Mouse (Mus musculus): ENCODE data around the gene Stbd1. TPM values are rescaled to one million over a fixed set of nuclear protein-coding genes. Genes with fewer than 3 reads are reported as not detected.
A peak's percentile ranks its signal among the peaks of the same experiment; 100 is the strongest.

Stbd1 gene
- total RNA-seq (2021): 1 to 10 TPM in 1 of 2 experiments, under 1 TPM in 1; 0.88 to 1.4 TPM
- long read RNA-seq, experiment 1, partial matches to known transcripts: 0 of 2 reads
- long read RNA-seq, experiment 1, other reads (novel, unspliced or antisense): 1 of 2 reads
- long read RNA-seq, experiment 2, partial matches to known transcripts: 0 of 3 reads
- long read RNA-seq, experiment 2, other reads (novel, unspliced or antisense): 1 of 3 reads

- DNase-seq (ENCODE audit: low spot score in 2 of 2): peak; percentile 13
Observed at GRCm38 (mm10) chr5:92602691-92603690, at the start of gene Stbd1. Stbd1 (plus strand) TSS chr5:92603041.

- DNase-seq (ENCODE audit: low spot score in 2 of 2): no peak
Observed at GRCm38 (mm10) chr5:92553939-92554338, 48.9 kb upstream of the Stbd1 start.

DNA sequence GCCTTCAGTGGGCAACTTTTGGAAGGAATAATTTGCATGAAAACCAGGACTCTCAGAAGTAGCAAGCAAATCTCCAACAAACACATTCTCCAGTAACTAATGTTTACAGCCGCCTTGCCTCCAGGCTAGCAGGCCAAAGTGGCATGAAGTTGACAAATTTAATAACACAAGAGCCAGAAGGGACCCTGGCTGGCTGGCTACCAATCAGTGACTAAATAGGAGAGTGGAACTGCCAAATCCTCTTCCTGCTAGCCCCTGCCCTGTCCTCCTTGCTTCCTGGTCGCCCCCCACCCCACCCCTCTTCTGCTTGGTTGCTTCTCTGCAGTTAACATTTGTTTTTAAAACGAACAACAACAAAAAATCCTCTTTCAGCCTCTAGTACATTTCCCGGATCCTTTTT is 48.4 kb upstream of the Stbd1 start:
- DNase-seq (ENCODE audit: low spot score in 2 of 2): peak in 1 of 2 experiments; percentile 13

DNA sequence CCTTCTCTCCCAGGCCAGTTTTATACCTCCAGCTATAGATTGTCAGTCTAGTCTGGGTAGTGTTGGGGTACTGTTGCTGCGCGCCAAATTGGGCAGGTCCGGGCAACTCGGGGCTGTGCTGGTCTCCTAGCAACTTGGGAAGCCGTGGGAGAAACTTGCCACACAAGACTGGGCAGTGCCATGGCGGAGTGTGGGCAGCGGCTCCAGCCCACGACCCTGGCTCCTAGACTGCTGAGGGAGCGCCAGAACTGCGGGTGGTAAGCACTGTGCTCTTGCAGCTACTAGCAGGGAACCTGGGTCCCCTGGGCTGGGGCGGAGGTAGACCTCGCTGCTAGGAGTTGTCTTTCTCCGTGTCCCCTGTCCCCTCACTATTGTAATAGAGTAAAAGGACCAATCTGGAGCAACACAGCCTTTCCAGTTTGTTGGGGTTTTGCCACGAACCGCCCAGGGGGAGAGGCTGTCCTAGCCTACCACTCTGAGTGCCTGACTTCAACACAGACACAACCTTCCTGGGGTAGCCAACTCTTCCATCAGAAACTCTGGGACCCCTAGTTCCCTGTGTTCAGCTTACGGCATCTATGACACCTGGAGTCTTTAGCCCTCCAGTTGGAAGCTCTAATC is 47.8 kb upstream of the Stbd1 start, which contains the start of gene Fam47e:
Gene Fam47e (plus strand): TSS at position 179 of the 621 bp plus-strand sequence.
- peak; percentile 19 to 35 for DNase-seq (ENCODE audit: low spot score in 2 of 2)

DNA sequence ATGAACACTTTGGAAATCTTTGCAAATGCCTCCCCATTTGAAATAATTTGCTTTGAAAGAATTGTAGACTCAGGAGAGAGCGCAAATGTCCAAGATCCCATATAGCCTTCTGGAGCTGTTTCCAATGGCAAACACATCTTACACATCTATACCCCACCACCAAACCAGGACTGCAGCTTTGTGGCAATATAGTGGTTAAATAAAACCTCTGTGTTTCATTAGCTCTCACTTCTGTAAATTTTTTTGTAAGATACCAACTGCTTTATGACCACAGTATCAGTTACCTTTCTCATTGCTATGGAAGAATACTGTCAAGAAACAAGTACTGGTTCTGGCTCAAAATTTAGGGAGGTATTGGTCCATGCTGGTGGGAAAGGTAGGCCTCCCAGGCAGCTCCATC is 46.9 kb upstream of the Stbd1 start:
- no peak for DNase-seq (ENCODE audit: low spot score in 2 of 2)

GRCm38 (mm10) chr5:92557508-92557907 is 45.3 kb upstream of the Stbd1 start:
- no peak for DNase-seq (ENCODE audit: low spot score in 2 of 2)

GRCm38 (mm10) chr5:92560201-92560600 is 42.6 kb upstream of the Stbd1 start:
- DNase-seq (ENCODE audit: low spot score in 2 of 2): no peak

GRCm38 (mm10) chr5:92562002-92562401 is 40.8 kb upstream of the Stbd1 start:
- no peak for DNase-seq (ENCODE audit: low spot score in 2 of 2)

- DNase-seq (ENCODE audit: low spot score in 2 of 2): no peak
Observed at GRCm38 (mm10) chr5:92571232-92571631, 31.6 kb upstream of the Stbd1 start.

DNA sequence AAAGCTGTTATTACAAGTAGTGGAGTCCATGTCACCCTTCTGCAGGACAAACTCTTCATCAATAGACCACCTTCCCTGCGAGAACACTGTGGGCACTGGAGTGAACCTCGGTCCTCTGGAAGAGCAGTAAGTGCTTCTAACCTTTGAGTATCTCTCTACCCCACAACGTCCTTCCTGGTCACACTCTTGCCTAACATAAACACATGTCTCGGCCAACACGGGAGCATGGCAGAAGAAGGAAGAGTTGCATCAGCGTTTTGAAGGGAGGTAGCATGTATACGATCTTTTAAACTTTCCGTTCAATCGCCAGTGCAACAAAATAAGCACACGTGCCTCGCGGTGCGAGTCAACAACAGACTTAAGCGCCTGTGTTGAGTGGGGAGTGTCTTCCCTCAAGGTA is 23.3 kb upstream of the Stbd1 start:
- DNase-seq (ENCODE audit: low spot score in 2 of 2): no peak

DNA sequence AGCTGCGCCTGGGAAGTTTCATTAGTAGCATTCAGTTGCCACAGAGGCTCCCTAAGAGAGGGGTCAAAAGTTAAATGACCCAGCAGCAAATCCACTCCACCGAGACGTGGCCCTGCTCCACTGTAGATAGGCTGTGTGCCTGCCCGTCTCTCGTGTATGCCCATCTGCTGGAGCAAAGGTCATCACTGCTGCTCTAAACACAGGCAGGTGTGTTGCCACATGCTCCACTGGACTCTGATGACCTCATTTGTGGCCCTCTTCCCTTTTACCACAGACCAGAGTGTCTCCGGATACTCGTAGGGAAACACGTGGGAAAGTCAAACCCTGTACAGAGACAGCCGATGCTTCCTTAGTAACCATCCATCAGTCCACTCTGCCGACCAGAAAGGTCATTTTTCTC is 16.9 kb upstream of the Stbd1 start:
- DNase-seq (ENCODE audit: low spot score in 2 of 2): no peak

- no peak for DNase-seq (ENCODE audit: low spot score in 2 of 2)
Observed at GRCm38 (mm10) chr5:92595026-92595425, 7.8 kb upstream of the Stbd1 start.

GRCm38 (mm10) chr5:92596865-92597264 is 6.0 kb upstream of the Stbd1 start:
- DNase-seq (ENCODE audit: low spot score in 2 of 2): no peak

DNA sequence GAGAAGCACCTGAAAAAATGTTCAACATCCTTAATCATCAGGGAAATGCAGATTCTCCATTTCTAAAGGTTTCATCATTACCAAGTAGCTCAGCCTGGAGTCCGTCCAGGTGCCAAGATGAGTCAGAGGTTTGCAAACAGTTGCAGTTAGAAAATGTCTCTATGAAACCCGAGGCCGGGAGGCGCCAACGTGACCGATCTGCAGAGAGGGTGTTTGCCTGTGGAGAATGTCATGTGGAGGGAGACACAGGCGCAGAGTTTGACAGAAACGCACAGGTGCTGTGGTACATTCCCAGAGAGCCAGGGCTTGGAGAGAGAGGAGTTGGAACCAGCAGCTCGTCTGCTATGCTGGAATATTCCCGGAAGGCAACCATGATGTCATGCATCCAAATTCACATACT is 3.8 kb upstream of the Stbd1 start:
- no peak for DNase-seq (ENCODE audit: low spot score in 2 of 2)

GRCm38 (mm10) chr5:92604452-92605247 is 1.8 kb downstream of the Stbd1 start:
- DNase-seq (ENCODE audit: low spot score in 2 of 2): peak in 1 of 2 experiments; percentile 12

DNA sequence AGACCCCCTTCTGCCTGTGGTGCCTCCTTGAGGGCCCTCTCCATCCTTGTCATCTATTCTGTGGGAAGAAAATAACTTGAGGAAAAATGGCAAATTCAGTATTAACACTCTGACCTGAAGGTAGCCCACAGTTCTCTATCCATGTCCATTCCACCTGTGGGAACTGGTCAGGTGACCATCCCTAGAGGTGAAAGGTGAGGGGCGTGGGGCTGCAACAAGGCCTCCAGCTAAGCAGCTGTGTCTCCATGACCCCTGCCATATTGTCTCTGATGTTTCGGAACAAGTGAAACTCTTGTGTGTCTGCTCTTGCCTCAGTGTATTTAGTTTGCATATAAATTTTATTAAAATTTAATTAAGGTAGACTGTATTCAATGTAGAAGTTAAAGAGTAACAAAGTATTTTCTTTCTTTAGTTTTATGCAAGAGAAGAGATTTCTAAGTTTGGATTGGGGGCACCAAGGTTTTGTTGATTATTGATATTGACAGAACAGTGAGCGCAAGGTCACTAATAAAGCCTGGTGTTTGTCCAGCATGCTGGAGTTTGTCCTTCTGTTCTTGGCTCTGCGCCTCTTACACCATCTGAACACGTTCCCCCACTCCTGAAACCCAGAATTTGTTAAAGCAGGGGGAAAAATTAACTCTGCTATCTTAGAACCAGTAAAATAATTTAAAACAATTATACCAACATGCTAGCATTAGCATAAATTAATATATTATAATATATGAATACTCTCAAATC is 4.8 kb downstream of the Stbd1 start:
- no peak for DNase-seq (ENCODE audit: low spot score in 2 of 2)

DNA sequence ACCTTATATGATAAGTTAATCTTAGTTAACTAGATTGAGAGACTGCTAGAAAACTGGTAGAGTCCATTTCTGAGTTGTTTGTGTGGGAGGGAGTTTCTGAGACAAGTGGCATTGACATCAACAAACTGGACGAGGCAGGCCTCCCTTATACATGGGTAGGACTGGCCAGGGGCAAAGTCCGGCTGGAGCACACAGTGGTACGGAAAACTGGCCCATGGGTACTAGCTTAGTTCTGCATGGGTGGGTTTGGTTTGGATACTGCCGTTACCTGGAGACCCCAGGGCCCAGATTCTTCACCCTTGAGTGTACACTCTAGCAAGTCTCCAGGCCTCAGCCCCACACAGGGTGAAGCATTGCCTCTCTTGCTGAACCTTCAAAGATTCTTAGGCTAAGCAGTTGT is 9.9 kb downstream of the Stbd1 start:
- no peak for DNase-seq (ENCODE audit: low spot score in 2 of 2)

- no peak for DNase-seq (ENCODE audit: low spot score in 2 of 2)
Observed at GRCm38 (mm10) chr5:92621883-92622282, 19.0 kb downstream of the Stbd1 start.

- DNase-seq (ENCODE audit: low spot score in 2 of 2): no peak
Observed at GRCm38 (mm10) chr5:92627896-92628295, 25.1 kb downstream of the Stbd1 start.

- no peak for DNase-seq (ENCODE audit: low spot score in 2 of 2)
Observed at GRCm38 (mm10) chr5:92633526-92633925, 30.7 kb downstream of the Stbd1 start.
